Mouse (Mus musculus): ENCODE results near the gene Jph4. TPM values are rescaled to one million over a fixed set of nuclear protein-coding genes. Genes with fewer than 3 reads are reported as not detected.

Gene Jph4
- polyA plus RNA-seq, 1 experiment from 2014 or later = 0.18 TPM

- H3K4me3 ChIP-seq = 0 out of 2 replicates have a peak overlapping the region, but pooled peaks have one; percentile 8
- no peak for DNase-seq (ENCODE audit: low spot score)
- no peak overlapping the region for H3K27ac ChIP-seq
- 82% methylated on average over 12 of the region's 12 CpGs for WGBS
- H3K9me3 ChIP-seq = no peaks in the 10 kb centered on the region
- 0 out of 2 replicates have a peak, but pooled peaks cover 9% of the 10 kb centered on the region for H3K27me3 ChIP-seq (ENCODE audit: insufficient read depth, poor library complexity, severe bottlenecking)
- H3K36me3 ChIP-seq = no peaks in the 10 kb centered on the region
- peaks cover 36% of the 10 kb centered on the region for H3K4me1 ChIP-seq
Measured at GRCm38 (mm10) chr14:55146829-55147401, 30.2 kb upstream of the Jph4 start.

GRCm38 (mm10) chr14:55146324-55146723, 29.6 kb upstream of the Jph4 start:
- DNase-seq (ENCODE audit: low spot score) = no peak
- Histone ChIP-seq H3K4me1 (peaks cover 36% of the 10 kb centered on the region), H3K9me3 (no peaks in the 10 kb centered on the region), H3K4me3 (no peak overlapping the region), H3K36me3 (no peaks in the 10 kb centered on the region), H3K27ac (no peak overlapping the region), H3K27me3 (ENCODE audit: insufficient read depth, poor library complexity, severe bottlenecking) (0 out of 2 replicates have a peak, but pooled peaks cover 9% of the 10 kb centered on the region)
- WGBS = 86% methylated on average over 1 of the region's 1 CpGs

- H3K36me3 ChIP-seq = no peaks in the 10 kb centered on the region
- H3K4me3 ChIP-seq = no peak overlapping the region
- H3K27me3 ChIP-seq (ENCODE audit: insufficient read depth, poor library complexity, severe bottlenecking) = no peaks in the 10 kb centered on the region; the same call in 1 of the 2 replicates
- no peak overlapping the region for H3K27ac ChIP-seq
- no peaks in the 10 kb centered on the region for H3K9me3 ChIP-seq
- H3K4me1 ChIP-seq = peaks cover 11% of the 10 kb centered on the region; the same call in 1 of the 2 replicates
- 66% methylated on average over 7 of the region's 7 CpGs for WGBS
- DNase-seq (ENCODE audit: low spot score) = no peak
Measured at GRCm38 (mm10) chr14:55139313-55139712, 22.6 kb upstream of the Jph4 start.

GRCm38 (mm10) chr14:55135676-55136075, 18.9 kb upstream of the Jph4 start:
- H3K4me3 ChIP-seq = no peak overlapping the region
- H3K27me3 ChIP-seq (ENCODE audit: insufficient read depth, poor library complexity, severe bottlenecking) = no peaks in the 10 kb centered on the region; the same call in 1 of the 2 replicates
- peaks cover 6% of the 10 kb centered on the region; the same call in 1 of the 2 replicates for H3K4me1 ChIP-seq
- no peaks in the 10 kb centered on the region for H3K36me3 ChIP-seq
- WGBS = 69% methylated on average over 8 of the region's 8 CpGs
- no peak for DNase-seq (ENCODE audit: low spot score)
- H3K9me3 ChIP-seq = no peaks in the 10 kb centered on the region
- no peak overlapping the region for H3K27ac ChIP-seq

GRCm38 (mm10) chr14:55126521-55126920, 9.8 kb upstream of the Jph4 start:
- H3K27me3 ChIP-seq (ENCODE audit: insufficient read depth, poor library complexity, severe bottlenecking) = 0 out of 2 replicates have a peak, but pooled peaks cover 11% of the 10 kb centered on the region
- no peak for DNase-seq (ENCODE audit: low spot score)
- H3K36me3 ChIP-seq = no peaks in the 10 kb centered on the region
- no peak overlapping the region for H3K27ac ChIP-seq
- no peak overlapping the region for H3K4me3 ChIP-seq
- H3K4me1 ChIP-seq = 0 out of 2 replicates have a peak, but pooled peaks cover 9% of the 10 kb centered on the region
- WGBS = 84% methylated on average over 7 of the region's 7 CpGs
- H3K9me3 ChIP-seq = no peaks in the 10 kb centered on the region

GRCm38 (mm10) chr14:55125711-55126110, 9.0 kb upstream of the Jph4 start:
- H3K9me3 ChIP-seq = no peaks in the 10 kb centered on the region
- 0 out of 2 replicates have a peak, but pooled peaks cover 11% of the 10 kb centered on the region for H3K27me3 ChIP-seq (ENCODE audit: insufficient read depth, poor library complexity, severe bottlenecking)
- no peaks in the 10 kb centered on the region for H3K36me3 ChIP-seq
- H3K27ac ChIP-seq = no peak overlapping the region
- no peak overlapping the region for H3K4me3 ChIP-seq
- WGBS = 62% methylated on average over 5 of the region's 5 CpGs
- H3K4me1 ChIP-seq = 0 out of 2 replicates have a peak, but pooled peaks cover 9% of the 10 kb centered on the region
- no peak for DNase-seq (ENCODE audit: low spot score)

GRCm38 (mm10) chr14:55122359-55122758, 5.6 kb upstream of the Jph4 start:
- H3K4me1 ChIP-seq = 0 out of 2 replicates have a peak, but pooled peaks cover 9% of the 10 kb centered on the region
- WGBS = 50% methylated on average over 8 of the region's 8 CpGs
- no peak for DNase-seq (ENCODE audit: low spot score)
- peak overlapping the region; percentile 29; the same call in 1 of the 2 replicates for H3K4me3 ChIP-seq
- no peak overlapping the region for H3K27ac ChIP-seq
- H3K36me3 ChIP-seq = no peaks in the 10 kb centered on the region
- peaks cover 23% of the 10 kb centered on the region for H3K27me3 ChIP-seq (ENCODE audit: insufficient read depth, poor library complexity, severe bottlenecking)
- no peaks in the 10 kb centered on the region for H3K9me3 ChIP-seq

- H3K4me3 ChIP-seq = peak overlapping the region; percentile 29; the same call in 1 of the 2 replicates
- peak; percentile 92 for DNase-seq (ENCODE audit: low spot score)
- 5% methylated on average over 5 of the region's 5 CpGs for WGBS
- peaks cover 27% of the 10 kb centered on the region for H3K27me3 ChIP-seq (ENCODE audit: insufficient read depth, poor library complexity, severe bottlenecking)
- peaks cover 10% of the 10 kb centered on the region for H3K4me1 ChIP-seq
- H3K36me3 ChIP-seq = no peaks in the 10 kb centered on the region
- H3K9me3 ChIP-seq = no peaks in the 10 kb centered on the region
- no peak overlapping the region for H3K27ac ChIP-seq
Measured at GRCm38 (mm10) chr14:55121947-55122346, 5.2 kb upstream of the Jph4 start.

GRCm38 (mm10) chr14:55119421-55120134, 2.8 kb upstream of the Jph4 start:
- H3K4me1 ChIP-seq = peaks cover 34% of the 10 kb centered on the region
- peaks cover 50% of the 10 kb centered on the region for H3K27me3 ChIP-seq (ENCODE audit: insufficient read depth, poor library complexity, severe bottlenecking)
- no peak overlapping the region for H3K27ac ChIP-seq
- H3K36me3 ChIP-seq = no peaks in the 10 kb centered on the region
- H3K9me3 ChIP-seq = no peaks in the 10 kb centered on the region
- H3K4me3 ChIP-seq = no peak overlapping the region
- DNase-seq (ENCODE audit: low spot score) = no peak
- WGBS = 71% methylated on average over 4 of the region's 4 CpGs

GRCm38 (mm10) chr14:55118852-55119251, 2.1 kb upstream of the Jph4 start:
- Histone ChIP-seq H3K27me3 (ENCODE audit: insufficient read depth, poor library complexity, severe bottlenecking) (peaks cover 58% of the 10 kb centered on the region), H3K4me1 (peaks cover 41% of the 10 kb centered on the region), H3K4me3 (no peak overlapping the region), H3K36me3 (no peaks in the 10 kb centered on the region), H3K27ac (no peak overlapping the region), H3K9me3 (no peaks in the 10 kb centered on the region)
- 78% methylated on average over 4 of the region's 4 CpGs for WGBS
- no peak for DNase-seq (ENCODE audit: low spot score)

GRCm38 (mm10) chr14:55115846-55116245, 889 bp downstream of the Jph4 start:
- no peaks in the 10 kb centered on the region for H3K36me3 ChIP-seq
- peak overlapping the region; percentile 75 for H3K4me3 ChIP-seq
- peaks cover 35% of the 10 kb centered on the region for H3K4me1 ChIP-seq
- 0 out of 2 replicates have a peak overlapping the region, but pooled peaks have one; percentile 76 for H3K27ac ChIP-seq
- peaks cover 76% of the 10 kb centered on the region for H3K27me3 ChIP-seq (ENCODE audit: insufficient read depth, poor library complexity, severe bottlenecking)
- no peaks in the 10 kb centered on the region for H3K9me3 ChIP-seq
- WGBS = 2% methylated on average over 8 of the region's 8 CpGs
- DNase-seq (ENCODE audit: low spot score) = no peak

- Histone ChIP-seq H3K9me3 (no peaks in the 10 kb centered on the region), H3K4me1 (peaks cover 35% of the 10 kb centered on the region), H3K27me3 (ENCODE audit: insufficient read depth, poor library complexity, severe bottlenecking) (peaks cover 84% of the 10 kb centered on the region), H3K27ac (peak overlapping the region; percentile 76), H3K4me3 (peak overlapping the region; percentile 75), H3K36me3 (no peaks in the 10 kb centered on the region)
- DNase-seq (ENCODE audit: low spot score) = no peak
- WGBS = 2% methylated on average over 74 of the region's 78 CpGs
Measured at GRCm38 (mm10) chr14:55114759-55115701, 1.7 kb downstream of the Jph4 start.
